Mouse (Mus musculus): ENCODE data around the gene Mecom.

Gene Mecom

DNA sequence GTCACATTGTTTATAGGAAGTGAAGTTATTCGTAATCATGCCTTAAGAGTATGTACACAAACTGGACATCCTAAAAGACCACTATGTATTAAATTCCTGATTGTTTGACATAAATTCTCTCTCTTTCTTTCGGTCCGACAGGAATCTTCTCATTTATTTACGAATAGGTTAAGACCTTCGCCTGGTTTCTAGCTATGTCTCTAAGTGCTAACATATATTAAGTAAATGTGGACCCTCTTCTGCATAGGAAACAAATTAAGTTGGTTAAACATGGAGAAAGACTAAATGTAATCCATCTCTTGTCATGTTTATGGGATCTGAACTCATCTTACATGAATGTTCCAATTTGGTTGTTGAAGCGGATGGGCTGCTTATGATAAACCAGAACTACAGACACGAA lies 487.8 kb downstream of the Mecom start:
- in situ Hi-C loops (cut with MboI; ENCODE audit: low pct_unique_long_range_greater_than_20kb in 1 of 2, low sequenced_read_pairs in 2 of 2, unreplicated experiment in 1 of 2): no loop called here

DNA sequence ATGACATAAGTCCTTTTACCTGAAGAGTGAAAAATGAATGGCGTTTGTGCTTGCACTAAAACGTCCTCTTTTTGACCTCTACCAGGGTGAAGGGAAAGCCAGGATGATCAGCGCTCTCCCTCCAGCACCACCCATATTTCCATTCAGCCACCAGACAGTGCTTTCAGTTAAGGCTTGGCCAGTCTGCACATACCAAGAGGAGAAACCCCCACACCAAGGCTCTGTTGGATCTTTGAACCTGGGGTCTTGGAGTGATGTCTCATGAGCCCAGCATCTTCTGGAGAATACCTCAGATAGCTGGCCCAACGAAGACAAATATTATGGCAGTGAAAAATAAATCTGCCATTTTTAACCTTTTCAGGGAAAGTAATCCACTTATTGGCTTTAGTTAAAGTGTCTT lies 488.2 kb downstream of the Mecom start:
- in situ Hi-C loops (cut with MboI; ENCODE audit: low pct_unique_long_range_greater_than_20kb in 1 of 2, low sequenced_read_pairs in 2 of 2, unreplicated experiment in 1 of 2): no loop called here

DNA sequence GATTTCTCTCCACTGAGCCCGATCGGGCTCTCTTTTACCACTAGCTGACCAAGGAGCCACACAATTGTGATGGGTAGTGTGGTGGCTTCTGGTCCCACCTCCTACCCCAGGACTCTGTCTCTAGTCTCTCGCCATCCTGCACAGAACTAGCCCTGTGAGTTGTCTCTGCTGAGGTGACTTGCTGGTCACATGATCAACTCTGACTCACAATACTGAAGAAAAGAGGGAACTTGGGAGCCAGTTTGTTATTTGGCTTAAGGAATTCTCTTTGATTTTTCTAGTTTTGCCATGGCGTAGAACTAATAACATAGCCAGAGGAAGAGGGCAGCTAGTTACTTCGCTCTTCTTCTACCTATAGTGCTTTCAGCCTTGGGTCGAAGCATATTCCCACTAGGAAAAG lies 496.5 kb downstream of the Mecom start:
- in situ Hi-C loops (cut with MboI; ENCODE audit: low pct_unique_long_range_greater_than_20kb in 1 of 2, low sequenced_read_pairs in 2 of 2, unreplicated experiment in 1 of 2): no loop called here

DNA sequence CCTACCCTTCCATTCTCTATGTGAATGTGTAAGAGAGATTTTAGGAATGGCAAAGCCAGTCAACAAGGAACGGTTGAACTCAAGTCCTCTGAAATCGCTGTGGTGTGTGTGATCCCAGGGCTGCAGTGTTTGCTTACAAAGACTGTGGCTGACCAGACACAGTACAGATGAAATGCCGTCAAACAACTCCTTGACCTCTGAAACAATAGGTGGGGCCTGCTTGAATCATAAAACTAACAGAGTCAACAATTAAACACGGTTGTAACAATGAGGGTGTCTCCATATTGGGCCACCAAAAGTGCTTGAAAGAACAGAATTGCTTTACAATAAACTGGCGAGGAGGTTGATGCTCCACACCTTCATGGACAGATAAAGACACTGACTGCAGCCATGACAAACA lies 497.0 kb downstream of the Mecom start:
- in situ Hi-C loops (cut with MboI; ENCODE audit: low pct_unique_long_range_greater_than_20kb in 1 of 2, low sequenced_read_pairs in 2 of 2, unreplicated experiment in 1 of 2): no loop called here

DNA sequence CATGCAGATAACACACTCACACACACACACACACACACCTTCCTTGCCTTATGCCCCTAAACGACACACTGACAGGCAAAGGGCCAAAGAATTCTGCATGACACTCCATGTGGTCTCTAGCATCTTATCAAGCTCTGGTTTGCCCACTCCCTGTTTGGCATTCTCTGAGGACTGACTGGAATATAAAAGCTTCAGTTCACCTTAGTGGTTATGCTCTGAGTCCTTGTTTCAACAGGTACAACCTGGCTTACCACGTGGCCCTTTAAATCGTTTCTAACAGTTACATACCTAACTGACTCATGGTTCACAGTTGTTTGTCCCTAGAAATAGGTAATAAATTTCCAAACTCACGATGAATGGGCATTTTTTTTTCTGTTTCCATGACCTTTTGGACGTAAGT lies 499.0 kb downstream of the Mecom start:
- in situ Hi-C loops (cut with MboI; ENCODE audit: low pct_unique_long_range_greater_than_20kb in 1 of 2, low sequenced_read_pairs in 2 of 2, unreplicated experiment in 1 of 2): no loop called here

DNA sequence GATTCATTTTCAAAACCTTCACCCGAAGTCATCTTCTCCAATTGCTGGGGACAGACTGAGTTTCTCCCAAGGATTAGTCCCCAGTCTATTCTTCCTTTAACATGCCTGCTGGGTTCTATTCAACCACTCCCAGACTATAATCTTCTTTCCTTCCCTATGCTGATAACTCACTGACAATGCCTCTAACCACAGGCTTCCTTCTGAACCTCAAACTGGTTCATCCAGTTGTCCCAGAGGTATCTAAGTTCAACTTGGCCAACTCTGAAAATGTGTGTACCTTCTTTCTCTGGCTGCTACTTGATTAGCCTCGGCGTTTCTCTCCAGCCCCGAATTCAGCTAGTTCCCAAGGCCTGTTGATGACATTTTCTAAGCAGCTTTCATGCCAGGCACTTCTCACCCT lies 499.7 kb downstream of the Mecom start:
- in situ Hi-C loops (cut with MboI; ENCODE audit: low pct_unique_long_range_greater_than_20kb in 1 of 2, low sequenced_read_pairs in 2 of 2, unreplicated experiment in 1 of 2): no loop called here

DNA sequence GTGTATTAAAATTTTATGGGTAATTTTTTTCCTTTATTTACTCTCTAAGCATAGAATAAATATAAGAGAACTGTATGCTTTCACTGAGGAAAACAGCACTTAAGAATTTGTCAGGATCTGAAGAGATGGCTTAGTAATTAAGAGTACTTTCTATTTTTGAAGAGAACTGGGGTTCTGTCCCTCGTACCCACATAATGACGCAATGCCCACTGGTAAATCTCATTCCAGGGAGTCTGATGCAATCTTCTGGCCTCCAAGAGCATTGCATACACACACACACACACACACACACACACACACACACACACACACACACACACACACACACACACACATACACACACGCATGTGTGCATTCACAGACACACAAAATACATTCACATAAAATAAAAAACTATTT lies 504.3 kb downstream of the Mecom start:
- in situ Hi-C loops (cut with MboI; ENCODE audit: low pct_unique_long_range_greater_than_20kb in 1 of 2, low sequenced_read_pairs in 2 of 2, unreplicated experiment in 1 of 2): no loop called here

DNA sequence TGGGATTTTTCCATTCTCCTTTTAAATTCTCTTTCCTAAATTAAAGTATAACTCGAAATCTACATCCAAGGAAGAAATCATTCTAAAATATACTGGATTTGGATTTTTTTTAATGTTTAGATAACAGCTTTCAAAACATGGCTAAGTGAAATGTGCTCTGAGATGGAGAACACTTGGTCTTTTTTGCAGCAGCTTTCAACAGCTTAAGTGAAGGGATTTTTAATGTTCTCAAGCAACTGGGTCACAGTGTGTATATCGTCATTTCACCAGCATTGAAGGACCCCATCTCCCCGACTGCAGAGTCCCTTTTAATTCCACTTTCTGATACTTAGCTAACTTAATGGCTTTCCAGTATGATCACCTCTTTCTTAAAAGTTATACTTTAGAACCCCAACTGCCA lies 509.3 kb downstream of the Mecom start:
- in situ Hi-C loops (cut with MboI; ENCODE audit: low pct_unique_long_range_greater_than_20kb in 1 of 2, low sequenced_read_pairs in 2 of 2, unreplicated experiment in 1 of 2): no loop called here

DNA sequence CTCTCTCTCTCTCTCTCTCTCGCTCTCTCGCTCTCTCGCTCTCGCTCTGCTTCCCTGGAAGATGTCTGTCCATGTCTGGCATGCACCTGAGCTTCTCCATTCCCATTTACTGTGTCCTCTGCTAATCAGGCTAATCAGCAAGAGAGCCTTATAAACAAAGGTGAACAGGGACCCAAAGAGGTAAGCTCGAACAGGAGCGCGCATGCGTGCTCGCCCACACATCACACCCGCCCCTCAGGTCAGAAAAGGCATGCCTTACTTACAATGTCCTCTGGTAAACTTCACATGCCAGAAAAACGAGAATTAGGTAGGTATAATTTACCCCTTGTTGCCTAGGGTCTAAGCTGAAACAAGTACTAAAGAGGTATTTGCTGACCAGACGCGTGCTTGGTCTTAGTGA lies 527.8 kb downstream of the Mecom start:
- in situ Hi-C loops (cut with MboI; ENCODE audit: low pct_unique_long_range_greater_than_20kb in 1 of 2, low sequenced_read_pairs in 2 of 2, unreplicated experiment in 1 of 2): loop anchor here (10.0 to 25.0 kb wide), 2 partner anchors 492 to 495 kb away; no protein-coding TSS in a partner anchor

DNA sequence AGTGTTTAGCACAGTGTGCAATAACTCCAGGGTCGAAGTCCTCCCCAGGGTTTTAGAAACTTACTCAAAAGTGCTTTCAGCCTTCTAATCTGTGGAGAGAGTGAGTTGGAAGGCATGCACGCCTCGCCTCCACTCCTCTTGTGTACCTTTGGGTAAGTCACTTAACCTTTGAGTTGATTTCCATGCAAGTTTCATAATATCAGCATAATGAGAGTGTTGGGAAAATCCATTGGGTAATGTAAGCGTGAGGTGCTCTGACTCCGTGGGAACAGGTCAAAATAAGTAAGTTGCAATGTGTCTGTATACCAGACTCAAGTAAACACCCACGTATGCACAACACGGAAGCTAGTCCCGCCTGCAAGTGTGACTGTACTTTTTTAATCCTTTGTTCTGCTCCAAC lies 528.4 kb downstream of the Mecom start:
- in situ Hi-C loops (cut with MboI; ENCODE audit: low pct_unique_long_range_greater_than_20kb in 1 of 2, low sequenced_read_pairs in 2 of 2, unreplicated experiment in 1 of 2): loop anchor here (10.0 to 25.0 kb wide), 2 partner anchors 493 to 495 kb away; no protein-coding TSS in a partner anchor

DNA sequence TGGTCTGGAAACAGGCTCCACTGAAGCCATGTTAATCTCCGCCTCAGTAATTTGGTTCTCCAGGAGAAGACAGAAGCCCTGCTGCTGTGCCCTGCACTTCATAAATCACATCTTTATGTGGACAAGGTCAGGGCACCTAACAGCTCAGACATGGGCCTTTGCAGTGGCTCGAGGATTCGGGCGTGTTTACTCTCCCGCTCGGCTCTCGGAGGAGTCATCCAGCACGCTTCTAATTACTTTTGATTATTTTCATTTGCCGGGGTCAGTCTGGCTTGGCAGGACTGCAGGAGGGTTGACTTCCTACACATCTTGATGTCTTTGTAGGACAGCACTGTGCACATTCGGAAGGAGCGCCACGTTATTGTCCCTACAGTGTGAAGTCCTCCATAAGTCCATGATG lies 529.6 kb downstream of the Mecom start:
- in situ Hi-C loops (cut with MboI; ENCODE audit: low pct_unique_long_range_greater_than_20kb in 1 of 2, low sequenced_read_pairs in 2 of 2, unreplicated experiment in 1 of 2): loop anchor here (10.0 to 25.0 kb wide), 2 partner anchors 494 to 497 kb away; no protein-coding TSS in a partner anchor

DNA sequence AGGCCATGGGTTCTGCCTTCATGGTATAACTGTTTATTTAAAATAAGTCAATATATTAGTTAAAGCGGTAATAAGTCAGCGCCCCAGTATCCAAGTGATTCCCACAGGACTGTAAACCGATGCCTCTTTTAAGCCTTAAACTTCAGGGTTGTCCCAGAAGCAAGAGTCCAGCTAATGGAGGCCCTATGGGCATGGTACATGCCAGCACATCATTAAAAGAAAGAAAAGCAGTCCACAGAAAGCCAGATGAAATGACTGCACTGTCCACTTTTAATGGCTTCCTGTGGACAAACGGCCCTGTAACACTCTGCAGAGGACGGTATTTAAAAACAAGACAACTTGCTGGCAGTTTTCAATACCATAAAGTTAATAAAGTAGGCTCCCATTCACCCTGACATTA lies 531.0 kb downstream of the Mecom start:
- in situ Hi-C loops (cut with MboI; ENCODE audit: low pct_unique_long_range_greater_than_20kb in 1 of 2, low sequenced_read_pairs in 2 of 2, unreplicated experiment in 1 of 2): loop anchor here (10.0 to 25.0 kb wide), 2 partner anchors 496 to 498 kb away; no protein-coding TSS in a partner anchor

DNA sequence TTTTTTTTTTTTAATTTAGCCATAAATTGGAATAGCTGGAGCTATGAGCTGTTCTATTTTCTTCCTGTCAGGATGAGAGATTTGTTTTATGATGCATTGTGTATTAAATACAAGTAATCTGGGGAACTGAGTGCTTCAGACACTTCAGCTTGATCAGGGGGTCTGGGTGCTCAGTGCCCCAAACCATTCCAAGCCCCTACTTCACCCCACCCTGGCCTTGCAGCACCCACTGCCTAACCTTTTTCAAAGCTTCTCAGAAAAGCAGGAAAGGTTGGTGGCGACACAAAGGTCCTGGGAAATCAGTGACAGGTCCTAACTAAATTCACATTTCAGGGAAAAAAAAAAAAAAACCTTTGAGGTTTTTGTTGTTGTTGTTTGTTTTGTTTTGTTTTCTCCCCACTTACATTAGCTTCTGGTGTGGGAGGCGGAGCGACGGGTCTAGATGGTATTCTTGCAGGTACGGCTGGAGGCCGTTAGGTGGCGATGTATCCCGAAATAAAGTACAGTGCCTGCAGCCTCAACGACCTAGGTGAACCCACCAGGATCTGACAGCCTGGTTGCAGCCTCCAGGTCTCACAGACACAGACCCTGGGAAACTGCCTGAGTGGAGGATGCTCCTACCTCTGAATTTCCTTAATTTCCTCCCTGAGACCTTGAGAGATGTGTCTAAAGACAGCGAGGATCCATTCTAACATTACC lies 532.7 kb downstream of the Mecom start:
- in situ Hi-C loops (cut with MboI; ENCODE audit: low pct_unique_long_range_greater_than_20kb in 1 of 2, low sequenced_read_pairs in 2 of 2, unreplicated experiment in 1 of 2): loop anchor here (10.0 to 25.0 kb wide), 2 partner anchors 497 to 500 kb away; no protein-coding TSS in a partner anchor

DNA sequence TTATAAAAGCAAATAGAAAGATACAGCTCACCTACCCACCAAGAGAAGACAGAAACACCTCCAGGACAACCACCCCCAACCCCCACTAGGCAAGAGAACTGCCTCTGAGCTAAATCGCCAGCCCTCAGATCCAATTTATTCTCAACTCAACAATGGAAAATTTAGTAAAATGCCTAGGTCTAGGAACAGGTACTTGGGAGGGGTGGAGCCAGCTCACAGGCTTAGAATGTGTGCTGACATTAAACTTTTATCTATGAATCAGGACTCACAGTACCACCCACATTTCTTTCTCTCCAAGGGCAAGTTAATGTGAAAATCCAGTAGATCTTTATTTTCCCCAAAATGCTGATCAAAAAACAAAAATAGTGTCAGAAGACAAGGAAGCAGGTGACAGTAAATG lies 533.5 kb downstream of the Mecom start:
- in situ Hi-C loops (cut with MboI; ENCODE audit: low pct_unique_long_range_greater_than_20kb in 1 of 2, low sequenced_read_pairs in 2 of 2, unreplicated experiment in 1 of 2): loop anchor here (10.0 to 25.0 kb wide), 2 partner anchors 498 to 501 kb away; no protein-coding TSS in a partner anchor

DNA sequence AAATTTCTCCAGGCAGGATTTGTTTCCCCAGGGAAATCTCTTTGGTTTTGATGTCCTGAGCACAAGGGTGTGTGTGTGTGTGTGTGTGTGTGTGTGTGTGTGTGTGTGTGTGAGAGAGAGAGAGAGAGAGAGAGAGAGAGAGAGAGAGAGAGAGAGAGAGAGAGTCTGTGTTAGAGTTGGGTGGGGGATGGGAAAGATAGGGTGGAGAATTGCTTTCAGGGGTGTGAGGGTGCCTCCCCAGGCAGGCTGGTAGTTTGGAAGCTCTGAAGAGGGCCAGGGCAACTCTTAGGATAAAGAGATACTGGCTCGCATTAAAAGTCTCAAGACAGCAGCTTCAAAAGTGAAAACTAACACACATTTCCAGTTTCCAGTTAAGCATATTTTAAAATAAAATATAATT lies 534.4 kb downstream of the Mecom start:
- in situ Hi-C loops (cut with MboI; ENCODE audit: low pct_unique_long_range_greater_than_20kb in 1 of 2, low sequenced_read_pairs in 2 of 2, unreplicated experiment in 1 of 2): loop anchor here (10.0 to 25.0 kb wide), 2 partner anchors 499 to 501 kb away; no protein-coding TSS in a partner anchor

DNA sequence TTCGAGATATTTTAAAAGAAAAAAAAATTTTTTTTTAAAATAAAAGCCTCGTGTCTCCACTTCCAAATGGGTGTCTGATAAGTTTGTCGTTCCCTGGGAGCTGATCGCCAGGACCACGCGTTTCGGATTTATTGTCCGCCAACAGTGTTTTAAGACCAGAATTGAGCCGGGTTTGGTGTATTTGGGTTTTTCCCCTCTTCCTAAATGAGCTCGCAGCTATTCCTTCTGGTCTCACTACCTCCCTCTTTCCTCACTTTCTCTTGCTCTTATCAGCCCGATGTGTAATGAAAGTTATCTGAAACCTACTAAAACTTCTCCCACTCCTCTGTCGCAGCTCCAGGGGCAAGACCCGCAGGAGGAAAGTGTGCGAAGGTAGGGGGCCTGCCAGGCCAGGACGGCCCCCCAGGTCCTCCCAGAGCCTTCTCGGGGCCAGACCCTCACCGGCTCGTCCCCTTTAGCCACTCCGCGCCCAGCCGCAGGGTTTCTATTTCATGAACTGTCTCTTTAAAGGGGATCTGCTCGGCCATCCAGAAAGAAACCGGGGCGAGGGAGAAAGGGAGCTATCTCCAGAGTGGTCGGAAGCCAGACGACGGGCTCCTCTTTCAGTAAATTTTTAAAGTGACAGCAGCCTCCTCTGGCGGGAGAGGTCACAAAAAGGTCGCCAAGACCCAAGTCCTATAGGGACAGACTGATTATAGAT lies 535.0 kb downstream of the Mecom start:
- in situ Hi-C loops (cut with MboI; ENCODE audit: low pct_unique_long_range_greater_than_20kb in 1 of 2, low sequenced_read_pairs in 2 of 2, unreplicated experiment in 1 of 2): loop anchor here (10.0 to 25.0 kb wide), 2 partner anchors 499 to 502 kb away; no protein-coding TSS in a partner anchor

DNA sequence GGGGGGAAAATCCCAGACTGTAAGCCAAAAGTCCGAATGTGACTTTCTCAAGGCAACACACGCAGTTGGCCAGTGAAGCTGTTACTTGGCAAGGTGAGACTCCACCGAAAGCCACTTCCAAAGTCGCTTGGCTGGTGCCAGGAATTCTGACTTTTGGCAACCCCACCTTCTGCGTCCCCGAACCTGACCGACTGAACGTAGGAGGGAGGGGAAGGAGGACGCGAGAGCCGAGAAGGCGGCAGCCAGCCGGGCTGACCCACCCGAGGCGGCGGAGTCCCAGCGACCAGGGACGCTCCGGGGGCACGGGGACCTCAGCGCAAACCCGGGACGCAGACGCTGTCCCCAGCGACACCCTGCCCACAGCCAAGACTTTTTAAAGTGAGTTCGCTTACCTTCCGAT lies 535.7 kb downstream of the Mecom start:
- in situ Hi-C loops (cut with MboI; ENCODE audit: low pct_unique_long_range_greater_than_20kb in 1 of 2, low sequenced_read_pairs in 2 of 2, unreplicated experiment in 1 of 2): loop anchor here (10.0 to 25.0 kb wide), 2 partner anchors 500 to 503 kb away; no protein-coding TSS in a partner anchor

DNA sequence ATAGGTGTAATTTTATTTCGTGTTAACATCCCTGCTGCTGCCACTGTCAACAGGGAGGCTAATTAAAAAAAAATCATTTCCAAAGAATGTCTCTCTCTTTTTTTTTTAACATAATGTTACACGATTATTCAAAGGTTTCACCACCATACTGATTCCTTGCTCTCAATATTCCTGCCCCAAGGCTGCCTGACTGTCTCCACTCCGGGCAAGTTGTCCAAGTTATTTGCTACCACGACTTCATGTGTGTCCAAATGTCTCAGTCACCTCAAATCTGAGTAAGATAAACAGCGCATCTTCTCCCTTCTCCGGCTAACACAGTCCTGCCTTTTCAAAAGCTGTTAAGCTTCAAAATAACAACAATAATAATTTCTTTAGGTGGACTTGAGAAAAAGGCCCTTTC lies 536.1 kb downstream of the Mecom start:
- in situ Hi-C loops (cut with MboI; ENCODE audit: low pct_unique_long_range_greater_than_20kb in 1 of 2, low sequenced_read_pairs in 2 of 2, unreplicated experiment in 1 of 2): loop anchor here (10.0 to 25.0 kb wide), 2 partner anchors 501 to 503 kb away; no protein-coding TSS in a partner anchor

DNA sequence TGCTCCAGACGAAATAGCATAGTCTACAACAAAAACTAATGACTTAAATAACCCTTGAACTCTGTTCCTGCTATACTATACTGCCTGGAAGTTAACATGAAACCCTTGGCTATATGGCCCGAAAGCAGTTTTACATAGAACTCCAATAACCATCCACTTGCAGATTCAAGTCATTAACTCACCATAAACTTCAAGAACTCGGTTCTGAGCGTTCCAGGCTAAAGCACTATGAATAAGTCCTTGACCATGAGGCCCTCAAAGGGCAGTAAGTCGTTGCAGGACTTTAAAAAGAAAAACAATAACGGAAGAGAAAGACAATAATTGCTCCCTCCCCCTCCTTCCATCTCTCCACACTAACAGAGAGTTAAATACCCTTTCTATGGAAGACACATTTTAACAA lies 536.9 kb downstream of the Mecom start:
- in situ Hi-C loops (cut with MboI; ENCODE audit: low pct_unique_long_range_greater_than_20kb in 1 of 2, low sequenced_read_pairs in 2 of 2, unreplicated experiment in 1 of 2): loop anchor here (10.0 to 25.0 kb wide), 2 partner anchors 501 to 504 kb away; no protein-coding TSS in a partner anchor
